Mouse (Mus musculus) forebrain, embryonic 14.5 days (tissue): ENCODE data around the gene Chid1. TPM values are rescaled to one million over a fixed set of nuclear protein-coding genes. Genes with fewer than 3 reads are reported as not detected.

Source experiments
- ATAC-seq: fragments of 200-750 bp; cut with Nextera tagmentation; 2 replicates; pipeline ENCODE4 v1.8.0; 2017; ENCODE audit warnings: mild to moderate bottlenecking, moderate library complexity
- DNase-seq: peaks from one replicate; pipeline ENCODE4 v3.0.0-alpha.2; 2015; ENCODE audit warnings: low spot score
- H3K27ac ChIP-seq: fragments of 300-500 bp; sonication (generic); 2 replicates; pipeline ENCODE4 v1.5.1; 2014; ENCODE audit warnings: low read depth, mild to moderate bottlenecking, control low read depth, low read length, moderate library complexity
- H3K27me3 ChIP-seq: fragments of 300-500 bp; sonication (generic); replicated peaks from 2 replicates; pipeline ENCODE4 v1.6.1; 2014; ENCODE audit warnings: low read length, control low read depth, mixed read lengths; ENCODE audit not compliant: control insufficient read depth, insufficient read depth
- H3K36me3 ChIP-seq: fragments of 300-500 bp; sonication (generic); 2 replicates; pipeline ENCODE4 v1.6.1; 2014; ENCODE audit warnings: low read length, control low read depth; ENCODE audit not compliant: control insufficient read depth, insufficient read depth
- H3K4me1 ChIP-seq: fragments of 300-500 bp; sonication (generic); 2 replicates; pipeline ENCODE4 v1.6.1; 2014; ENCODE audit warnings: antibody characterized with exemption, low read length, control low read depth; ENCODE audit not compliant: control insufficient read depth, insufficient read depth
- H3K4me2 ChIP-seq: fragments of 300-500 bp; sonication (generic); 2 replicates; pipeline ENCODE4 v1.6.1; 2014; ENCODE audit warnings: mild to moderate bottlenecking, control low read depth, low read length
- H3K4me3 ChIP-seq: fragments of 300-500 bp; sonication (generic); 2 replicates; pipeline ENCODE4 v1.5.1; 2014; ENCODE audit warnings: low read depth, low read length, control low read depth
- H3K9ac ChIP-seq: fragments of 300-500 bp; sonication (generic); 2 replicates; pipeline ENCODE4 v1.6.1; 2014; ENCODE audit warnings: mild to moderate bottlenecking, low read length, control low read depth, moderate library complexity
- H3K9me3 ChIP-seq: fragments of 300-500 bp; sonication (generic); replicated peaks from 2 replicates; pipeline ENCODE4 v1.6.1; 2016; ENCODE audit warnings: low read length, control low read depth, mixed read lengths; ENCODE audit not compliant: control insufficient read depth
- WGBS: fragments of 180-500 bp; shearing (Covaris S2); extraction: QIAGEN DNeasy Blood & Tissue Kit; methylation state at CpG from one replicate; pipeline ENCODE4 v1.1.7; 2014; 5-methylcytosine and 5-hydroxymethylcytosine counted together
- polyA plus RNA-seq: library from polyadenylated mRNA; unstranded; fragments of >200 nt; fragmentation: Nextera tagmentation; extraction: Ambion mirVana; gene quantifications from 2 replicates; pipeline ENCODE4 v1.2.1, GENCODE M21; 2014

Gene Chid1
- polyA plus RNA-seq, 1 experiment from 2014 or later, result 37.1 TPM

GRCm38 (mm10) chr7:141561682-141562391 lies 22.2 kb upstream of the Chid1 start, which contains the start of gene Ap2a2:
Gene Ap2a2 (plus strand): TSS chr7:141562173.
- no peaks in the 10 kb centered on the region for H3K9me3 ChIP-seq
- peaks cover 8% of the 10 kb centered on the region; the same call in 1 of the 2 replicates for H3K36me3 ChIP-seq
- under 1% methylated on average over 63 of the region's 72 CpGs for whole genome bisulfite sequencing
- peak within 1 kb of the TSS; percentile 81 for H3K27ac ChIP-seq
- ATAC-seq, result peak; percentile 96
- H3K9ac ChIP-seq, result peak within 1 kb of the TSS; percentile 95
- H3K4me3 ChIP-seq, result peak within 1 kb of the TSS; percentile 100
- no peaks in the 10 kb centered on the region for H3K27me3 ChIP-seq
- peaks cover 13% of the 10 kb centered on the region; the same call in 1 of the 2 replicates for H3K4me1 ChIP-seq
- peak within 1 kb of the TSS; percentile 82 for H3K4me2 ChIP-seq
- peak; percentile 98 for DNase-seq

GRCm38 (mm10) chr7:141560471-141560870 lies 20.8 kb upstream of the Chid1 start:
- no peak overlapping the region for H3K9ac ChIP-seq
- H3K4me1 ChIP-seq, result peaks cover 13% of the 10 kb centered on the region; the same call in 1 of the 2 replicates
- H3K27ac ChIP-seq, result no peak overlapping the region
- no peak overlapping the region for H3K4me3 ChIP-seq
- ATAC-seq (no peak), DNase-seq (no peak)
- H3K27me3 ChIP-seq, result no peaks in the 10 kb centered on the region
- no peak overlapping the region for H3K4me2 ChIP-seq
- H3K9me3 ChIP-seq, result no peaks in the 10 kb centered on the region
- H3K36me3 ChIP-seq, result peaks cover 5% of the 10 kb centered on the region; the same call in 1 of the 2 replicates
- WGBS, result 88% methylated on average over 4 of the region's 4 CpGs

GRCm38 (mm10) chr7:141559726-141560325 lies 20.2 kb upstream of the Chid1 start:
- Histone ChIP-seq H3K9me3 (no peaks in the 10 kb centered on the region), H3K9ac (no peak overlapping the region), H3K4me1 (peaks cover 13% of the 10 kb centered on the region; the same call in 1 of the 2 replicates), H3K27ac (no peak overlapping the region), H3K4me2 (no peak overlapping the region), H3K27me3 (no peaks in the 10 kb centered on the region), H3K36me3 (0 out of 2 replicates have a peak, but pooled peaks cover 2% of the 10 kb centered on the region), H3K4me3 (no peak overlapping the region)
- no peak for DNase-seq
- ATAC-seq, result no peak
- WGBS, result 78% methylated on average over 2 of the region's 2 CpGs

GRCm38 (mm10) chr7:141558946-141559345 lies 19.3 kb upstream of the Chid1 start:
- ATAC-seq, result no peak
- H3K27ac ChIP-seq, result no peak overlapping the region
- H3K27me3 ChIP-seq, result no peaks in the 10 kb centered on the region
- H3K36me3 ChIP-seq, result no peaks in the 10 kb centered on the region
- H3K4me1 ChIP-seq, result peaks cover 12% of the 10 kb centered on the region; the same call in 1 of the 2 replicates
- DNase-seq, result no peak
- no peak overlapping the region for H3K4me3 ChIP-seq
- no peak overlapping the region for H3K9ac ChIP-seq
- H3K9me3 ChIP-seq, result no peaks in the 10 kb centered on the region
- no peak overlapping the region for H3K4me2 ChIP-seq

GRCm38 (mm10) chr7:141558329-141558776 lies 18.7 kb upstream of the Chid1 start:
- H3K4me3 ChIP-seq, result no peak overlapping the region
- no peak overlapping the region for H3K27ac ChIP-seq
- no peak overlapping the region for H3K9ac ChIP-seq
- H3K4me2 ChIP-seq, result no peak overlapping the region
- peaks cover 8% of the 10 kb centered on the region; the same call in 1 of the 2 replicates for H3K4me1 ChIP-seq
- ATAC-seq (no peak), DNase-seq (no peak)
- no peaks in the 10 kb centered on the region for H3K36me3 ChIP-seq
- 80% methylated on average over 4 of the region's 4 CpGs for WGBS
- no peaks in the 10 kb centered on the region for H3K27me3 ChIP-seq
- H3K9me3 ChIP-seq, result no peaks in the 10 kb centered on the region

GRCm38 (mm10) chr7:141550464-141550863 lies 10.8 kb upstream of the Chid1 start:
- WGBS, result 70% methylated on average over 2 of the region's 2 CpGs

GRCm38 (mm10) chr7:141549432-141550061 lies 9.9 kb upstream of the Chid1 start:
- Histone ChIP-seq H3K9ac (no peak overlapping the region), H3K4me1 (no peaks in the 10 kb centered on the region), H3K36me3 (no peaks in the 10 kb centered on the region), H3K4me2 (no peak overlapping the region), H3K9me3 (no peaks in the 10 kb centered on the region), H3K4me3 (no peak overlapping the region), H3K27ac (no peak overlapping the region), H3K27me3 (no peaks in the 10 kb centered on the region)
- DNase-seq (no peak), ATAC-seq (no peak)
- WGBS, result 88% methylated on average over 3 of the region's 3 CpGs

More at GRCm38 (mm10) chr7:141550464-141550863, 10.8 kb upstream of the Chid1 start:
- Histone ChIP-seq H3K36me3 (no peaks in the 10 kb centered on the region), H3K4me3 (no peak overlapping the region), H3K27ac (no peak overlapping the region), H3K4me2 (no peak overlapping the region), H3K4me1 (no peaks in the 10 kb centered on the region), H3K9ac (no peak overlapping the region), H3K27me3 (no peaks in the 10 kb centered on the region), H3K9me3 (no peaks in the 10 kb centered on the region)
- no peak for ATAC-seq
- DNase-seq, result no peak

GRCm38 (mm10) chr7:141544654-141545053 lies 5.0 kb upstream of the Chid1 start:
- 60% methylated on average over 4 of the region's 4 CpGs for WGBS
- H3K4me2 ChIP-seq, result no peak overlapping the region
- H3K27ac ChIP-seq, result no peak overlapping the region
- no peak for ATAC-seq
- H3K36me3 ChIP-seq, result no peaks in the 10 kb centered on the region
- H3K27me3 ChIP-seq, result no peaks in the 10 kb centered on the region
- H3K4me3 ChIP-seq, result no peak overlapping the region
- no peak overlapping the region for H3K9ac ChIP-seq
- DNase-seq, result peak; percentile 48
- H3K9me3 ChIP-seq, result no peaks in the 10 kb centered on the region
- peaks cover 7% of the 10 kb centered on the region; the same call in 1 of the 2 replicates for H3K4me1 ChIP-seq
